ENCODE assay signal across 10 mouse cellular contexts in the genomic region with DNA sequence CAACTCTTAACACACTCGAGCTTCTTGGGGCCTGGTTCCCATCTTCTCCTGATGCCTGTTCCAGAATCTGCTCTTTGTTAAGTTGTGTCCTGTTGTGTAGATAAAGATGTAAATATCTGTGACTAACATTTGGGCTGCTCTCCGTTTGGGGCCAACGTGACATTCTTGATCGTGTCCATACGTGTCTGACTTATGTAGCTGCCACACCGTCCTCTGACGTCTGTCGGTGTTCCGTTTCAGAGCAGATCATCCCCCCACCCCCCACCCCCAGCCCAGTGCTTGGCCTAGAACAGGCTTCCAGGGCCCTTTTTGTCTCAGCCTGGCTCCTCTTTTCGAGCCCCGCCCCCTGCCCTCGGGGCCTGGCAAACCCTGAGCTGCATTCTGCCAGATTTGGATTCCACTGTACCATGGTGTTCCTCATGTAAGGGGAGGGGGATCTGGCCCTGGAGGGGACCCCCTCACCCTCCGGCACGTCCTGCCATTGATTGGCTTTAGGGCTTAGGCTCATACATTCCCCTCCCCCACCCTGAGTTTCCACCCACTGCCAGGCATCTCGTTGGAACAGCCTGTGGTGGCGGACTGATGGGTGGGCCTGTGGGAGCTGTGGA. TPM values are rescaled to one million over a fixed set of nuclear protein-coding genes. Genes with fewer than 3 reads are reported as not detected.
DNase-seq lines count a peak whose midpoint lies in the region; ATAC-seq and TF ChIP-seq lines count a peak whose summit lies in the region.
"Had no signal": no experiment of that assay in that cellular context is flagged by ENCODE, and none has a peak within 500 bp of the region (broad histone marks: within the 10 kb centered on the region; RNA-seq: fewer than 3 reads in every experiment).

No protein-coding gene starts in this region.

- H3K9me3 ChIP-seq in midbrain, embryonic 14.5 days (ENCODE audit: control insufficient read depth, low read length), result no peaks in the 10 kb centered on the region
- H3K9me3 ChIP-seq in midbrain, embryonic 11.5 days (ENCODE audit: control insufficient read depth, low read length), result no peaks in the 10 kb centered on the region
- no peaks in the 10 kb centered on the region for H3K9me3 ChIP-seq in forebrain, embryonic 15.5 days

- H3K9ac ChIP-seq in midbrain, embryonic 14.5 days (replicated peaks; ENCODE audit: low read length), result no peak overlapping the region
- no peak overlapping the region for H3K9ac ChIP-seq in midbrain, embryonic 11.5 days (ENCODE audit: low read length)
- no peak overlapping the region for H3K9ac ChIP-seq in forebrain, embryonic 15.5 days (replicated peaks)

- H3K27me3 ChIP-seq in midbrain, embryonic 14.5 days (ENCODE audit: control insufficient read depth, insufficient read depth, low read length), result no peaks in the 10 kb centered on the region
- no peaks in the 10 kb centered on the region for H3K27me3 ChIP-seq in midbrain, embryonic 11.5 days (ENCODE audit: control insufficient read depth, insufficient read depth, low read length)
- no peaks in the 10 kb centered on the region for H3K27me3 ChIP-seq in forebrain, embryonic 15.5 days

- H3K27ac ChIP-seq in gastrocnemius, adult 2 months, result peak overlapping the region; percentile 86; the same call in 1 of the 2 replicates
- no peak overlapping the region for H3K27ac ChIP-seq in midbrain, embryonic 14.5 days (replicated peaks; ENCODE audit: low read depth, low read length)
- H3K27ac ChIP-seq in midbrain, embryonic 11.5 days (ENCODE audit: low read depth, low read length), result no peak overlapping the region
- no peak overlapping the region for H3K27ac ChIP-seq in forebrain, embryonic 15.5 days (replicated peaks)

- TF ChIP-seq CTCF in gastrocnemius, adult 2 months (IDR thresholded peaks at IDR 0.05), result no peak

- peaks cover 28% of the 10 kb centered on the region for H3K4me1 ChIP-seq in midbrain, embryonic 14.5 days (ENCODE audit: control insufficient read depth, insufficient read depth, low read length)
- peaks cover 21% of the 10 kb centered on the region for H3K4me1 ChIP-seq in midbrain, embryonic 11.5 days (ENCODE audit: control insufficient read depth, insufficient read depth, low read length)
- H3K4me1 ChIP-seq in forebrain, embryonic 15.5 days, result peaks cover 44% of the 10 kb centered on the region

- peak; percentile 55 for DNase-seq in gastrocnemius, adult 2 months
- no peak for DNase-seq in gastrocnemius, postnatal 36 days
- DNase-seq in midbrain, embryonic 14.5 days, result peak; percentile 37
- DNase-seq in midbrain, embryonic 11.5 days (ENCODE audit: low spot score, missing footprints), result no peak
- peak; percentile 48 for DNase-seq in yolk sac, embryonic 10.5 days (ENCODE audit: low spot score)
- DNase-seq in gastrocnemius, postnatal 10 days, result no peak
- DNase-seq: lung, postnatal 4 days had no signal

- ATAC-seq in midbrain, embryonic 14.5 days (ENCODE audit: low FRiP score, low TSS enrichment), result no peak
- ATAC-seq in midbrain, embryonic 11.5 days (ENCODE audit: low FRiP score), result no peak
- ATAC-seq in forebrain, embryonic 15.5 days (replicated peaks), result 0 out of 2 replicates have a peak, but pooled peaks have one; percentile 26
- no peak for ATAC-seq in CD4-positive, CD25-positive, alpha-beta regulatory T cell, adult 4 months
- ATAC-seq: activated CD4-positive, CD25-positive, alpha-beta regulatory T cell, adult 4 months had no signal

- H3K36me3 ChIP-seq in midbrain, embryonic 14.5 days (ENCODE audit: control insufficient read depth, insufficient read depth, low read length), result no peaks in the 10 kb centered on the region
- no peaks in the 10 kb centered on the region for H3K36me3 ChIP-seq in midbrain, embryonic 11.5 days (ENCODE audit: control insufficient read depth, insufficient read depth, low read length)
- H3K36me3 ChIP-seq in forebrain, embryonic 15.5 days, result no peaks in the 10 kb centered on the region

- intact Hi-C loops in gastrocnemius, adult 2 months (cut with DNase I), result no loop called here
- intact Hi-C loops in gastrocnemius, postnatal 36 days (cut with DNase I), result no loop called here

- H3K4me2 ChIP-seq in midbrain, embryonic 14.5 days (ENCODE audit: low read length), result no peak overlapping the region
- no peak overlapping the region for H3K4me2 ChIP-seq in midbrain, embryonic 11.5 days
- no peak overlapping the region; the same call in 1 of the 2 replicates for H3K4me2 ChIP-seq in forebrain, embryonic 15.5 days (replicated peaks)

- WGBS in midbrain, embryonic 14.5 days, result 37% methylated on average over 16 of the region's 16 CpGs
- WGBS in midbrain, embryonic 11.5 days, result 53% methylated on average over 16 of the region's 16 CpGs
- WGBS in forebrain, embryonic 15.5 days, result 29% methylated on average over 16 of the region's 16 CpGs

- H3K4me3 ChIP-seq in gastrocnemius, adult 2 months, result peak overlapping the region; percentile 13; the same call in 1 of the 2 replicates
- no peak overlapping the region for H3K4me3 ChIP-seq in midbrain, embryonic 14.5 days (replicated peaks; ENCODE audit: low read depth, low read length)
- no peak overlapping the region for H3K4me3 ChIP-seq in midbrain, embryonic 11.5 days (ENCODE audit: low read depth, low read length)
- H3K4me3 ChIP-seq in forebrain, embryonic 15.5 days, result no peak overlapping the region

RNA-seq across cellular contexts. Expression of a gene that starts 7.7 kb away (rescaled TPM):
- 100 to 1,000 TPM in 1 of 2 experiments, 10 to 100 TPM in 1; 61.6 to 103 TPM for total RNA-seq in gastrocnemius, adult 2 months (2021)
- total RNA-seq in gastrocnemius, postnatal 36 days (2021), result 10 to 100 TPM; 57.9 to 67.9 TPM
- 11.9 and 18.4 TPM in 2 replicates for polyA plus RNA-seq in midbrain, embryonic 14.5 days (2014; fragmentation: Nextera tagmentation; extraction: Ambion mirVana)
- polyA plus RNA-seq in midbrain, embryonic 11.5 days (2014; fragmentation: Nextera tagmentation; extraction: Ambion mirVana), result 26.6 and 27.5 TPM in 2 replicates
- polyA plus RNA-seq in forebrain, embryonic 15.5 days (2015; fragmentation: Nextera tagmentation; extraction: Ambion mirVana), result 10.1 and 11.2 TPM in 2 replicates
- 10 to 100 TPM; 15.9 to 23.4 TPM for polyA plus RNA-seq in CD4-positive, CD25-positive, alpha-beta regulatory T cell, adult 4 months (2017; shearing (Covaris generic))
- 10 to 100 TPM; 51.8 to 53.6 TPM for total RNA-seq in gastrocnemius, postnatal 10 days (2021)

Comparison
In these comparisons a context has a peak if more than half of its experiments do, and no peak if none do; other contexts are left out.
1. DNase-seq: peak in gastrocnemius, adult 2 months (single experiment), midbrain, embryonic 14.5 days (single experiment) and yolk sac, embryonic 10.5 days (single experiment); none in gastrocnemius, postnatal 36 days (0 of 2), midbrain, embryonic 11.5 days (single experiment) and gastrocnemius, postnatal 10 days (single experiment).